Mouse (Mus musculus) lung, postnatal 0 days (tissue): ENCODE measurements at regions not wholly inside any gene's neighbourhood (a gene's known extent, or its start where the extent isn't known, plus 50 kb on each side); places are given as distances from the start of the nearest gene placed in this dataset.

Source experiments
- CTCF ChIP-seq: IDR thresholded peaks from 2 replicates; pipeline ENCODE4 v1.5.1; 2016; ENCODE audit warnings: antibody characterized with exemption, mild to moderate bottlenecking
- EP300 ChIP-seq: IDR thresholded peaks from 2 replicates; pipeline ENCODE4 v1.6.1; 2016; ENCODE audit warnings: antibody characterized with exemption, mild to moderate bottlenecking, control low read depth

- no peak for TF ChIP-seq CTCF
- TF ChIP-seq EP300 = no peak
Observed at GRCm38 (mm10) chr9:41303494-41303828, 142.0 kb upstream of the Ubash3b start.
